8 mouse cellular contexts compared by ENCODE assay signal in the genomic region with DNA sequence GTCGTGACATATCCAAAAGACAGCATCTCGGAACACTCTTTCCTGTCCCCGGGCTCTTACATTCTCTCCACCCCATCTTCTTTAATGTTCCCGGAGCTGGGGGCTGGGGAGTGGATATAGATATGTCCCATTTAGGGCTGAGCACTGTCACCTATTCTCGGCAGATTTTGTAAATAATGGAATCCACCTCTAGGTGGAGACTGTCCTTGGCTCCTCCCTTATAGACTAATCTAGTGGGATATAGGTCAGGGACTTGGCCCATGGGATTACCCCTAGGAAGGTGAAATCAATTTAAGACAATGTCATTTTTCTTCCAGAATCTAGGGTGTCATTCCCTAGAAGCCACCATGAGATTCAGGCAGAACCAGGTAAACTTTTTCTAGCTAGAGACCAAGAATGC. TPM values are rescaled to one million over a fixed set of nuclear protein-coding genes. Genes with fewer than 3 reads are reported as not detected.
DNase-seq lines count a peak whose midpoint lies in the region; ATAC-seq and TF ChIP-seq lines count a peak whose summit lies in the region.

No protein-coding gene starts in this region.

- peak; percentile 54 for TF ChIP-seq CTCF in midbrain, postnatal 0 days (IDR thresholded peaks at IDR 0.05)

- H3K4me1 ChIP-seq in neural tube, embryonic 11.5 days (ENCODE audit: control insufficient read depth, insufficient read depth, low read length): peaks cover 13% of the 10 kb centered on the region
- peaks cover 19% of the 10 kb centered on the region for H3K4me1 ChIP-seq in hindbrain, embryonic 16.5 days (ENCODE audit: control insufficient read depth, insufficient read depth, low read depth, low read length)
- H3K4me1 ChIP-seq in midbrain, postnatal 0 days (ENCODE audit: insufficient read depth, low read length): peaks cover 10% of the 10 kb centered on the region

- H3K4me3 ChIP-seq in neural tube, embryonic 11.5 days (ENCODE audit: low read depth, low read length): peak overlapping the region; percentile 84; the same call in 1 of the 2 replicates
- peak overlapping the region; percentile 94 for H3K4me3 ChIP-seq in hindbrain, embryonic 16.5 days (ENCODE audit: low read length)
- H3K4me3 ChIP-seq in midbrain, postnatal 0 days (ENCODE audit: low read depth, low read length): peak overlapping the region; percentile 79

- no peak overlapping the region for H3K27ac ChIP-seq in neural tube, embryonic 11.5 days (ENCODE audit: low read depth, low read length)
- no peak overlapping the region for H3K27ac ChIP-seq in hindbrain, embryonic 16.5 days (ENCODE audit: low read depth, low read length)
- no peak overlapping the region for H3K27ac ChIP-seq in midbrain, postnatal 0 days (ENCODE audit: low read depth, low read length)

- WGBS in neural tube, embryonic 11.5 days: 47% methylated on average over 5 of the region's 5 CpGs
- WGBS in hindbrain, embryonic 16.5 days: 51% methylated on average over 5 of the region's 5 CpGs
- 46% methylated on average over 5 of the region's 5 CpGs for WGBS in midbrain, postnatal 0 days

- H3K9me3 ChIP-seq in neural tube, embryonic 11.5 days (ENCODE audit: control insufficient read depth, low read length): no peaks in the 10 kb centered on the region
- H3K9me3 ChIP-seq in hindbrain, embryonic 16.5 days (ENCODE audit: control insufficient read depth, low read length): no peaks in the 10 kb centered on the region
- H3K9me3 ChIP-seq in midbrain, postnatal 0 days (ENCODE audit: low read length): no peaks in the 10 kb centered on the region

- no peaks in the 10 kb centered on the region for H3K36me3 ChIP-seq in neural tube, embryonic 11.5 days (ENCODE audit: control insufficient read depth, insufficient read depth, low read length)
- H3K36me3 ChIP-seq in hindbrain, embryonic 16.5 days (ENCODE audit: control insufficient read depth, insufficient read depth, low read length): 0 out of 2 replicates have a peak, but pooled peaks cover 2% of the 10 kb centered on the region
- no peaks in the 10 kb centered on the region for H3K36me3 ChIP-seq in midbrain, postnatal 0 days (ENCODE audit: insufficient read depth, low read length)

- H3K4me2 ChIP-seq in neural tube, embryonic 11.5 days (ENCODE audit: low read depth): peak overlapping the region; percentile 91
- peak overlapping the region; percentile 85 for H3K4me2 ChIP-seq in hindbrain, embryonic 16.5 days (ENCODE audit: low read length)
- H3K4me2 ChIP-seq in midbrain, postnatal 0 days (ENCODE audit: low read depth, low read length, poor library complexity, severe bottlenecking): peak overlapping the region; percentile 69

- DNase-seq in CD4-positive, CD25-positive, alpha-beta regulatory T cell, adult 2 months (ENCODE audit: low read depth, low spot score): peak; percentile 57
- DNase-seq in neural tube, embryonic 11.5 days (ENCODE audit: low spot score): no peak
- DNase-seq in neural tube, embryonic 10.5 days (ENCODE audit: extremely low spot score, low spot score): no peak
- DNase-seq in midbrain, postnatal 0 days (ENCODE audit: low spot score): no peak
- no peak for DNase-seq in urinary bladder, postnatal 14 days (ENCODE audit: low spot score)
- DNase-seq in testis, postnatal 10 days (ENCODE audit: low spot score): no peak

- H3K9ac ChIP-seq in neural tube, embryonic 11.5 days (ENCODE audit: low read length): no peak overlapping the region
- peak overlapping the region; percentile 61 for H3K9ac ChIP-seq in hindbrain, embryonic 16.5 days (ENCODE audit: low read depth, low read length)
- H3K9ac ChIP-seq in midbrain, postnatal 0 days (replicated peaks; ENCODE audit: low read length, poor library complexity, severe bottlenecking): no peak overlapping the region

- H3K27me3 ChIP-seq in neural tube, embryonic 11.5 days (ENCODE audit: control insufficient read depth, insufficient read depth, low read length): no peaks in the 10 kb centered on the region
- H3K27me3 ChIP-seq in hindbrain, embryonic 16.5 days (replicated peaks; ENCODE audit: control insufficient read depth, insufficient read depth, low read length): no peaks in the 10 kb centered on the region
- H3K27me3 ChIP-seq in midbrain, postnatal 0 days (ENCODE audit: insufficient read depth, low read length): no peaks in the 10 kb centered on the region

- no peak for ATAC-seq in CD4-positive, CD25-positive, alpha-beta regulatory T cell, adult 4 months
- ATAC-seq in neural tube, embryonic 11.5 days (ENCODE audit: insufficient read depth, low FRiP score, low TSS enrichment): no peak
- ATAC-seq in hindbrain, embryonic 16.5 days: no peak
- ATAC-seq in midbrain, postnatal 0 days (ENCODE audit: low FRiP score): no peak

RNA-seq across cellular contexts. Expression of a gene that starts 0.7 kb away (rescaled TPM):
- polyA plus RNA-seq in CD4-positive, CD25-positive, alpha-beta regulatory T cell, adult 4 months (2017; shearing (Covaris generic)): 10 to 100 TPM in 1 of 2 experiments, 1 to 10 TPM in 1; 9.0 to 10.2 TPM
- 35.9 and 36.3 TPM in 2 replicates for polyA plus RNA-seq in neural tube, embryonic 11.5 days (2014; fragmentation: Nextera tagmentation; extraction: Ambion mirVana)
- polyA plus RNA-seq in hindbrain, embryonic 16.5 days (2015; fragmentation: Nextera tagmentation; extraction: Ambion mirVana): 31.8 and 36.7 TPM in 2 replicates
- total RNA-seq in midbrain, postnatal 0 days (2014; rRNA removed): 52.2 and 56.0 TPM in 2 replicates
- polyA plus RNA-seq in midbrain, postnatal 0 days (2015; fragmentation: Nextera tagmentation; extraction: Ambion mirVana): 31.3 and 34.6 TPM in 2 replicates

RNA-seq across cellular contexts. Expression of a gene that starts 0.8 kb away (rescaled TPM):
- polyA plus RNA-seq in CD4-positive, CD25-positive, alpha-beta regulatory T cell, adult 4 months (2017; shearing (Covaris generic)): 10 to 100 TPM; 25.4 to 29.3 TPM
- 36.9 and 38.9 TPM in 2 replicates for polyA plus RNA-seq in neural tube, embryonic 11.5 days (2014; fragmentation: Nextera tagmentation; extraction: Ambion mirVana)
- 79.8 and 88.4 TPM in 2 replicates for polyA plus RNA-seq in hindbrain, embryonic 16.5 days (2015; fragmentation: Nextera tagmentation; extraction: Ambion mirVana)
- total RNA-seq in midbrain, postnatal 0 days (2014; rRNA removed): 94.6 and 115 TPM in 2 replicates
- polyA plus RNA-seq in midbrain, postnatal 0 days (2015; fragmentation: Nextera tagmentation; extraction: Ambion mirVana): 84.8 and 89.9 TPM in 2 replicates

RNA-seq across cellular contexts. Expression of a gene that starts 57.9 kb away (rescaled TPM):
- not detected for polyA plus RNA-seq in CD4-positive, CD25-positive, alpha-beta regulatory T cell, adult 4 months (2017; shearing (Covaris generic))
- polyA plus RNA-seq in neural tube, embryonic 11.5 days (2014; fragmentation: Nextera tagmentation; extraction: Ambion mirVana): not detected in 2 replicates
- polyA plus RNA-seq in hindbrain, embryonic 16.5 days (2015; fragmentation: Nextera tagmentation; extraction: Ambion mirVana): not detected in 2 replicates
- not detected in 2 replicates for total RNA-seq in midbrain, postnatal 0 days (2014; rRNA removed)
- not detected in 2 replicates for polyA plus RNA-seq in midbrain, postnatal 0 days (2015; fragmentation: Nextera tagmentation; extraction: Ambion mirVana)
